Mouse (Mus musculus): ENCODE results near the gene P4ha2. TPM values are rescaled to one million over a fixed set of nuclear protein-coding genes. Genes with fewer than 3 reads are reported as not detected.
A peak's percentile ranks its signal among the peaks of the same experiment; 100 is the strongest.

Gene P4ha2
- 18.6 and 20.5 TPM in 2 replicates for polyA plus RNA-seq (2014; fragmentation: Nextera tagmentation; extraction: Ambion mirVana)

- H3K27ac ChIP-seq (ENCODE audit: low read depth, low read length): no peak within 1 kb of the TSS
- no peak for DNase-seq (ENCODE audit: low spot score, missing footprints)
- H3K9ac ChIP-seq (ENCODE audit: low read length): peak within 1 kb of the TSS; percentile 69
- H3K36me3 ChIP-seq (ENCODE audit: control insufficient read depth, insufficient read depth, low read length): no peaks in the 10 kb centered on the region
- peak; percentile 19 for ATAC-seq (ENCODE audit: low FRiP score)
- H3K4me3 ChIP-seq (ENCODE audit: low read depth, low read length): peak within 1 kb of the TSS; percentile 54
- peaks cover 9% of the 10 kb centered on the region for H3K4me1 ChIP-seq (ENCODE audit: control insufficient read depth, insufficient read depth, low read length)
- WGBS: 42% methylated on average over 10 of the region's 10 CpGs
- H3K27me3 ChIP-seq (ENCODE audit: control insufficient read depth, insufficient read depth, low read length): peaks cover 13% of the 10 kb centered on the region
- H3K4me2 ChIP-seq: peak within 1 kb of the TSS; percentile 96
- H3K9me3 ChIP-seq (ENCODE audit: control insufficient read depth, low read length): no peaks in the 10 kb centered on the region
These were observed at the start of gene P4ha2 for GRCm38 (mm10) chr11:54100045-54100691. P4ha2 (plus strand) TSS chr11:54100095.

GRCm38 (mm10) chr11:54050205-54050604 lies 49.7 kb upstream of the P4ha2 start:
- ATAC-seq (ENCODE audit: low FRiP score): no peak
- no peak overlapping the region for H3K27ac ChIP-seq (ENCODE audit: low read depth, low read length)

GRCm38 (mm10) chr11:54051161-54051560 lies 48.7 kb upstream of the P4ha2 start:
- Histone ChIP-seq H3K27ac (ENCODE audit: low read depth, low read length) (no peak overlapping the region), H3K9me3 (ENCODE audit: control insufficient read depth, low read length) (no peaks in the 10 kb centered on the region), H3K9ac (ENCODE audit: low read length) (no peak overlapping the region), H3K4me2 (no peak overlapping the region), H3K36me3 (ENCODE audit: control insufficient read depth, insufficient read depth, low read length) (no peaks in the 10 kb centered on the region), H3K4me3 (ENCODE audit: low read depth, low read length) (no peak overlapping the region), H3K27me3 (ENCODE audit: control insufficient read depth, insufficient read depth, low read length) (no peaks in the 10 kb centered on the region), H3K4me1 (ENCODE audit: control insufficient read depth, insufficient read depth, low read length) (peaks cover 2% of the 10 kb centered on the region; the same call in 1 of the 2 replicates)
- WGBS: 88% methylated on average over 7 of the region's 7 CpGs
- peak; percentile 59 for DNase-seq (ENCODE audit: low spot score, missing footprints)
- ATAC-seq (ENCODE audit: low FRiP score): no peak

More at GRCm38 (mm10) chr11:54050205-54050604, 49.7 kb upstream of the P4ha2 start:
- peak; percentile 39 for DNase-seq (ENCODE audit: low spot score, missing footprints)
- no peaks in the 10 kb centered on the region for H3K27me3 ChIP-seq (ENCODE audit: control insufficient read depth, insufficient read depth, low read length)
- H3K4me1 ChIP-seq (ENCODE audit: control insufficient read depth, insufficient read depth, low read length): no peaks in the 10 kb centered on the region
- no peaks in the 10 kb centered on the region for H3K9me3 ChIP-seq (ENCODE audit: control insufficient read depth, low read length)
- no peak overlapping the region for H3K4me3 ChIP-seq (ENCODE audit: low read depth, low read length)
- no peak overlapping the region for H3K4me2 ChIP-seq
- no peak overlapping the region for H3K9ac ChIP-seq (ENCODE audit: low read length)
- H3K36me3 ChIP-seq (ENCODE audit: control insufficient read depth, insufficient read depth, low read length): no peaks in the 10 kb centered on the region
- WGBS: 77% methylated on average over 2 of the region's 2 CpGs

- 87% methylated on average over 5 of the region's 5 CpGs for WGBS
- no peak overlapping the region for H3K4me3 ChIP-seq (ENCODE audit: low read depth, low read length)
- no peak overlapping the region for H3K9ac ChIP-seq (ENCODE audit: low read length)
- no peaks in the 10 kb centered on the region for H3K36me3 ChIP-seq (ENCODE audit: control insufficient read depth, insufficient read depth, low read length)
- peak; percentile 69 for DNase-seq (ENCODE audit: low spot score, missing footprints)
- H3K27me3 ChIP-seq (ENCODE audit: control insufficient read depth, insufficient read depth, low read length): no peaks in the 10 kb centered on the region
- no peak overlapping the region for H3K27ac ChIP-seq (ENCODE audit: low read depth, low read length)
- ATAC-seq (ENCODE audit: low FRiP score): no peak
- H3K4me2 ChIP-seq: no peak overlapping the region
- peaks cover 5% of the 10 kb centered on the region for H3K4me1 ChIP-seq (ENCODE audit: control insufficient read depth, insufficient read depth, low read length)
- no peaks in the 10 kb centered on the region for H3K9me3 ChIP-seq (ENCODE audit: control insufficient read depth, low read length)
These were observed 47.8 kb upstream of the P4ha2 start for GRCm38 (mm10) chr11:54052128-54052527.

- H3K4me2 ChIP-seq: no peak overlapping the region
- ATAC-seq (ENCODE audit: low FRiP score) (no peak), DNase-seq (ENCODE audit: low spot score, missing footprints) (no peak)
- H3K4me1 ChIP-seq (ENCODE audit: control insufficient read depth, insufficient read depth, low read length): peaks cover 12% of the 10 kb centered on the region
- no peak overlapping the region for H3K4me3 ChIP-seq (ENCODE audit: low read depth, low read length)
- no peaks in the 10 kb centered on the region for H3K27me3 ChIP-seq (ENCODE audit: control insufficient read depth, insufficient read depth, low read length)
- no peaks in the 10 kb centered on the region for H3K9me3 ChIP-seq (ENCODE audit: control insufficient read depth, low read length)
- H3K9ac ChIP-seq (ENCODE audit: low read length): no peak overlapping the region
- 92% methylated on average over 7 of the region's 7 CpGs for WGBS
- H3K27ac ChIP-seq (ENCODE audit: low read depth, low read length): no peak overlapping the region
- no peaks in the 10 kb centered on the region for H3K36me3 ChIP-seq (ENCODE audit: control insufficient read depth, insufficient read depth, low read length)
These were observed 46.8 kb upstream of the P4ha2 start for GRCm38 (mm10) chr11:54053090-54053489.

- Histone ChIP-seq H3K36me3 (ENCODE audit: control insufficient read depth, insufficient read depth, low read length) (no peaks in the 10 kb centered on the region), H3K27me3 (ENCODE audit: control insufficient read depth, insufficient read depth, low read length) (no peaks in the 10 kb centered on the region), H3K9me3 (ENCODE audit: control insufficient read depth, low read length) (no peaks in the 10 kb centered on the region), H3K4me2 (no peak overlapping the region), H3K4me3 (ENCODE audit: low read depth, low read length) (no peak overlapping the region), H3K9ac (ENCODE audit: low read length) (no peak overlapping the region), H3K27ac (ENCODE audit: low read depth, low read length) (no peak overlapping the region), H3K4me1 (ENCODE audit: control insufficient read depth, insufficient read depth, low read length) (peaks cover 18% of the 10 kb centered on the region)
- ATAC-seq (ENCODE audit: low FRiP score) (no peak), DNase-seq (ENCODE audit: low spot score, missing footprints) (peak; percentile 84)
- WGBS: 32% methylated on average over 6 of the region's 6 CpGs
These were observed 45.6 kb upstream of the P4ha2 start for GRCm38 (mm10) chr11:54054257-54054656.

GRCm38 (mm10) chr11:54056132-54056531 lies 43.8 kb upstream of the P4ha2 start:
- ATAC-seq (ENCODE audit: low FRiP score) (no peak), DNase-seq (ENCODE audit: low spot score, missing footprints) (peak; percentile 86)
- 16% methylated on average over 8 of the region's 8 CpGs for WGBS
- peaks cover 18% of the 10 kb centered on the region for H3K4me1 ChIP-seq (ENCODE audit: control insufficient read depth, insufficient read depth, low read length)
- H3K27ac ChIP-seq (ENCODE audit: low read depth, low read length): no peak overlapping the region
- H3K4me2 ChIP-seq: no peak overlapping the region
- no peaks in the 10 kb centered on the region for H3K9me3 ChIP-seq (ENCODE audit: control insufficient read depth, low read length)
- no peaks in the 10 kb centered on the region for H3K27me3 ChIP-seq (ENCODE audit: control insufficient read depth, insufficient read depth, low read length)
- H3K36me3 ChIP-seq (ENCODE audit: control insufficient read depth, insufficient read depth, low read length): no peaks in the 10 kb centered on the region
- no peak overlapping the region for H3K9ac ChIP-seq (ENCODE audit: low read length)
- no peak overlapping the region for H3K4me3 ChIP-seq (ENCODE audit: low read depth, low read length)

GRCm38 (mm10) chr11:54057428-54057827 lies 42.5 kb upstream of the P4ha2 start:
- Histone ChIP-seq H3K9me3 (ENCODE audit: control insufficient read depth, low read length) (no peaks in the 10 kb centered on the region), H3K9ac (ENCODE audit: low read length) (no peak overlapping the region), H3K27me3 (ENCODE audit: control insufficient read depth, insufficient read depth, low read length) (no peaks in the 10 kb centered on the region), H3K4me2 (no peak overlapping the region), H3K27ac (ENCODE audit: low read depth, low read length) (no peak overlapping the region), H3K4me3 (ENCODE audit: low read depth, low read length) (no peak overlapping the region), H3K36me3 (ENCODE audit: control insufficient read depth, insufficient read depth, low read length) (no peaks in the 10 kb centered on the region), H3K4me1 (ENCODE audit: control insufficient read depth, insufficient read depth, low read length) (peaks cover 18% of the 10 kb centered on the region)
- ATAC-seq (ENCODE audit: low FRiP score): no peak
- WGBS: 33% methylated on average over 2 of the region's 2 CpGs
- peak; percentile 82 for DNase-seq (ENCODE audit: low spot score, missing footprints)

- 31% methylated on average over 10 of the region's 10 CpGs for WGBS
- H3K36me3 ChIP-seq (ENCODE audit: control insufficient read depth, insufficient read depth, low read length): no peaks in the 10 kb centered on the region
- peak overlapping the region; percentile 0; the same call in 1 of the 2 replicates for H3K9ac ChIP-seq (ENCODE audit: low read length)
- DNase-seq (ENCODE audit: low spot score, missing footprints) (no peak), ATAC-seq (ENCODE audit: low FRiP score) (0 out of 2 replicates have a peak, but pooled peaks have one; percentile 46)
- no peaks in the 10 kb centered on the region for H3K9me3 ChIP-seq (ENCODE audit: control insufficient read depth, low read length)
- no peak overlapping the region for H3K4me3 ChIP-seq (ENCODE audit: low read depth, low read length)
- H3K4me2 ChIP-seq: no peak overlapping the region
- H3K27me3 ChIP-seq (ENCODE audit: control insufficient read depth, insufficient read depth, low read length): no peaks in the 10 kb centered on the region
- peaks cover 18% of the 10 kb centered on the region for H3K4me1 ChIP-seq (ENCODE audit: control insufficient read depth, insufficient read depth, low read length)
- no peak overlapping the region for H3K27ac ChIP-seq (ENCODE audit: low read depth, low read length)
These were observed 41.8 kb upstream of the P4ha2 start for GRCm38 (mm10) chr11:54058056-54058617.

Data from midbrain, embryonic 11.5 days (tissue).